Mouse (Mus musculus) fibroblast of lung, adult 2 months (primary cell): ENCODE measurements at regions not wholly inside any gene's neighbourhood (a gene's known extent, or its start where the extent isn't known, plus 50 kb on each side); places are given as distances from the start of the nearest gene placed in this dataset.

Experiments
- DNase-seq: peaks from one replicate; pipeline ENCODE4 v3.0.0-alpha.2; 2011; ENCODE audit warnings: low read depth

DNA sequence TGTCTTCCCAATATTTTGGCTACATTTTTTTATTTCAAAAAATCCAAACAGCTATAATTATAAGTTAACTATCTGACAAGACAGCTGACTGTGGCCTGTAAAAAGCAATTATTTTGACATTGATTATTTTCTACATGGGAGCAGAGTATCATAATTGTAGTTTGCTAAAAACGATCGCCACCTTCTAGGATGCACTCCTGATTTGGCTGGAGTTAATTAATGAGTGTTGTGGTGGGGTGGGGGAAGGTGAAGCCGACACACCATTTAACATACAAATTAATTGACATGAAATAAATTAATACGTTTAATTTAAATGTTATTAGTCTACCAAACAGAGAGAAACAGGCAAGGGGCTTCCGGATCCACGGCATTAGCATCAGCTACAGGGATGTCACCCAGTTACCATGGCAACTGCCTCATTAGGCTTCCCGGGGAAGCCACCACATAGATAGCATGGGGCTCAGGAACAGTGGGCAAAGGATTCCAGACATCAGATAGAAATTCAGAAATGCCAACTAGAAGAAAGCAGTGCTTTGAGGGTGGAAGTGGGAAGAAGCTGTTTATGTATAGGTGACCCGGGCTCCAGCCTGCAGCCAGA, 255.9 kb downstream of the Prdm2 start:
- DNase-seq = no peak

DNA sequence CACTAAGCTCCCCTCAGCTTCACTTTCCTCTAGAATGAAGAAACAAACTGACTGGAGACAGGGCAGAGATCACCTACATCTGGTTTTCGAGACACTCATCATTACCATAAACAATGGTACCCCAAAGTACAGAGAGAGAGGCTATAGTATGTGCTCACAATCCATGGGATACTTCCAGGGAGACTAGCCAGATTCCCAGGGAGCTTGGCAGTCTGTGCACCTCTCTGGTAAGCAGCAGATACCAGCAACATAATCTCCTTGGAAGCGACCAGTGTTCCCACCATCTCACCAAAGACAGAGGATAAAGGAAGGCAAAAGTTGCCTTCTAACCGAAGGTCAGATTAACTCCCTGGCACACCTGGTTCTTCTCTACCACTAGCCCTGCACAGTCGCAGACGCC, 256.4 kb downstream of the Prdm2 start:
- DNase-seq = no peak

DNA sequence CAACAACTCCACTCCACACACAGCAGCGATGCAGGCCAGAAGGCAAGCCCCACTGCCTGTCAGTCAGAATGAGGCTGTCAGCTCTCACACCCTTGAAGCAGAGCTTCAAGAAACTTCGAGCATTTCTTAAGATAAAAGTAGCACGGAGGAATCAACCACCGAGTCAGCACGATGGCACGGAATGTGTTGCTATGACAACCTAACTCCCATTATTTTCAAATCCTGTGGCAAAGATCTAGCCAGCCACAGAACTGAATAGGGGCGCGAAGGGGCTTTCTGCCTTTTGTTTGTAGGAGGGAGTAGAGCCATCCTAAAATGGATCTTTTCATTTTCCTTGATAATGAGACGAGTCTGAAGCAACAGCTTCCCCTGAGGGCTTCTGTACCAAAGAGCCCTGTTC, 259.1 kb downstream of the Prdm2 start:
- no peak for DNase-seq

DNA sequence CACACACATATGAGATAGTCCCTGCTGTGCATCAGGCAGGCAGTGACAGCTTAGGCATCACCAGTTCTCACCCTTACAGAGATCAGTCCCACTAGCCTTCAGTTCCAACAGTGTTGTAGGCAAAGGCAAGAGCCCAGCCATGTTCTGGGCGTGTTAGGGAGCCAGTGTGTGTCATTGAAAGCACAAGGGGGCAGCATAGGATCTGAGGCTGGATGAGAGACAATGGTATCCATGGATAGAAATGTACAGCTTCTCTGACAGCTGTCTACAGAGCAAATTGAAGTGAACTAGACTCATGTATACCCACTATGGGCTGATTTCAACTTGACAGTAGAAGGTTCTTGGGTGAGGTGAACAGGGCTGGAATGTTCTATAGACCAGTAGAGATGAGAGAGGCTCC, 259.9 kb downstream of the Prdm2 start:
- DNase-seq = no peak

DNA sequence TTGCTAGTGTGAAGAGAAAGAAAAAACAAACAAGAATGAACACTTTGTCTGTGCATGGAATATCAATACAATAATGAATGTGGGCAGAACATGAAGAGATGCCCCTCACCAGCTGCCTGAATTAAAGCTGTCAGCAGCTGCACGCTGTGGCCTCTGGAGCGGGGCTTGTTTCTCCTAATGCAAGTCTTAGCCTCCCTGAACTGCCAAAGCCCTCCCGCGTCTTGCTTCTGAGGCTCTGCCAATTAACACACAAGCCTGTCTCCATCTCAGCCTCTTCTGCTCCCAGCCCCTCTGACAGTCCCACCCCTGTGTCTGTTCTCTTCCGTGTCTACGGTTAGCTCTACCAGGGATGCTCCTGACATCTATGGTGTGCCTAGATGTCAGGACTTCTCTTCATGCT, 265.1 kb downstream of the Prdm2 start:
- no peak for DNase-seq

DNA sequence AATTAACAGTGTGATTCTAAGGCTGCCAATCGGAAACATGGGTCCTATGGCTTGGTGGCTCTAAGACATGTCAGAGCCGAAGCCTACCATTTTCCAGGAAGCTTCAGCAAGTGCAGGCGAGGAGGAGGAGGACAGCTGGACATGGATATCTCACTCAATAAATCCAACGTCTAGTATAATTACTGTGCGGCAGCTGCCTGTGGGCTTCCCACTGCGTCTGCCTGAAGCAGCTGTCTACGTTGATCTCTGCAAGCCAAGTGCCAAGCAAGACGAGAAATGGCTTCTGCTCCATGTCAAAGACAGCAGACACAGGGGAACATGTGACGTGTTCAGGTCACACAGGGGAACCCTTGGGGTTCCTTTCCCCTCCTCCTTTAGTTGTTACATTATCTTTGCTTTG, 279.2 kb downstream of the Prdm2 start:
- DNase-seq = no peak

DNA sequence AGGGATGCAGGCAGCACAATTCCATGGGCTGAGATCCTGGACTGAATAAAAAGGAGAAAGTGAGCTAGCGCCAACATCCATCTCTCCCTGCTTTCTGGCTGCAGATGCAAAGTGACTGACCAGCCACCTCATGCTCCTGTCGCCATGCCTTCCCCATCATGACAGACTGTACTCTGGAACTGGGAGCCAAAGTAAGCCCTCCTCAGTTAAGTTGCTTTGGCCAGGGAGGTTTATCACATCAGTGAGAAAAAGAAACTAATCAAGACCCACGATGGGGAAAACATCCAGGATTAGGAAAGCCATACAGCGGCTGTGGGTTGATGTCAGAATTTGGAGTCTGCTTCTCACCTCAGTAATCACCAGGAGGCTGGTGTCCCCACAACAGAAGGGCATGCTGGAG, 283.6 kb downstream of the Prdm2 start:
- no peak for DNase-seq

DNA sequence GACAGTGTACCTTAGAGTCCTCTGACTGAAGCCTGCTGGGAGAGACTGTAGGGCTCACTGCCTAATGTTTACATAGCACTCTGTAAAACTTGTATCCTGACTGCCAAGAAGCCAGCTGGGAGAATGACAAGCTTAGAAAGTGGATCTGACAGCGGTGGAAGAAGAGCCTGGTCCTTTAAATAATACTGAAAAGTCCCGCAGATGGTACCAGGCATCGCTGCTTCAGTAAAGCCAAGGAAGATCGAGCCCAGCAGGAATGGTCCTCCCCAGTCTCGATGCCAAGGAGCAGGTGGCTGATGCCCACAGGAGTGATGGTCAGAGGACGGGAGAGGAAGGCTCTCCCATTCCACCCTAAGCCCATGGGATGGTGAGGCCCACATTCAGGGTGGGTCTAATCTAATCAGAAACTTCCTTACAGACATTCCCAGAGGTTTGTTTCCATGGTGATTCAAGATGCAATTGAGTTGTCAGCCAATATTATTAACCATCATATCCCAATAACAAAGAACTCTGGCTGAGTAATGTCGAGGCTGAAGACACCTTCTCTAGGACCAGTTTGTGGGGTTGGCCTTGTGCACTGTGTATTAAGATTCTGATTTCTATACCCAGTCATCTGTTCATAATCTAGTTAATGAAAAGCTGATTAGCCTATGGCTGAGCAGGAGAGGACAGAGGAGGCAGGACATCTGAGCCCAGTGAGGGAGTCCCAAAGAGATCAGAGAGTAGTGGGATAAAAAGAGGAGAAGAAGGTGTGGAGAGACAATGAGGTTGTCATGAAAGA, 285.3 kb downstream of the Prdm2 start:
- no peak for DNase-seq

DNA sequence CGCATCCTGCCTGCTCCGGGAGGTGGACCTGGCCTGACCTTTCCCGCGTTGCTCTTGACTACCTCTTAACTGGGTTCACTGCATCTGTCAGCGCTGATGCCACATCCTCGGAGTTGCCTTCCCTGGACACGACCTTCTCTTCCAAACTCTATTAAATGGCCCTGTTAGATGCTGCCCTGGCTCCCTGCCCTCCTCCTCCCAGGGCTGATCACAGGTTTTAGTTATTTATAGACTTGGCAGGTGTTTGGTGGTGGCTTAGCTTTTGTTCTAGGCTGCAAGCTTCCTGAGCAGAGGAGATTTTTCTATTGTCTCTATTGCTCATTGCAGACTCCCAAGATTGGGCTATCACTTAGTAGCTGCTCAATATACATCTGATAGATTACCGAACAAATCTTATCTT, 287.7 kb downstream of the Prdm2 start:
- DNase-seq = no peak

DNA sequence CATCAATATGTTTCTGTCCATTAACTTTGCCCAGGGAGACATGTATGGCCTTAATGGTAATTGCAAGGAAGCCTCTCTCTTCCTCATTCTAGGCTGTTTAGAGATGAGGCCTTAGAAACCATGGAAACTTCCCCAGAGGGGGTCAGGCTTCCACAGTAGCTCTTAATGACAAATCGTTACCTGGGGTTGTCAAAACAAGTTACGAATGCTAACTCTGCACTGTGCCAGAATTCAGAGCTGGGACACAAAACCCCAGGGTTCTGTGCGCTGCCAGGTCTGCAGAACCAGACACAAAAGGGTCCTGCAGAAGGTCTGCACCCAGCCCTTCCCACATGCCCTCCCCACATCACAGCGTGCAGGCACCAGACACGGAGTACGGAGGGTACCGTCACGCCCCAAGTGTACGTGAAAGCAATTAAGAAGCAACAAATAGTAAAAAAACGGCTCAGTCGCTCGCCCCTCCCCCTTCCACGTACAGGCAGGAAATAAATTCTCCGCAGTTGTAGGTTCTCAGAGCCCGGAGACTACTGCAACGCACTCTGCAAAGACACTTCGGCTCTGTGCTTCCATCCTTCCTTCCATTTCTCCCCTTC, 303.3 kb downstream of the Prdm2 start:
- DNase-seq = no peak

DNA sequence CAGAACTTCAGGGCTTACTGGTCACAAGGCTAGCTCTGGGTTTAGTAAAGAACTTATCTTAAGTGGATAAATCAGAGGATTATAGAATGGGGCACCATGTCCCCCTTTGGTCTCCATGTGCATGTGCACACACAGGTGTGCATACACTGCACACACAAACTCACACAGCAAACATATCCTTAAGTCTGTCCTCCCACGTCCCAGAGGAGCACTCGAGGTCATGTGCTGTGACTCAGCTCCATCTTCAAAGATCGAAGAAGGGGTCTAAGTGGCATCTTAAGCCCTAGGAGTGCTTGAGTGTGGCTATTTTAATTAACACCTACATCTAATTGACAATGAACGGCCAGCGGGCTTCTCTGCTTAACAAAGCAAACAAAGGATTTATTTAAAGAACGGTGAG, 304.0 kb downstream of the Prdm2 start:
- DNase-seq = no peak

DNA sequence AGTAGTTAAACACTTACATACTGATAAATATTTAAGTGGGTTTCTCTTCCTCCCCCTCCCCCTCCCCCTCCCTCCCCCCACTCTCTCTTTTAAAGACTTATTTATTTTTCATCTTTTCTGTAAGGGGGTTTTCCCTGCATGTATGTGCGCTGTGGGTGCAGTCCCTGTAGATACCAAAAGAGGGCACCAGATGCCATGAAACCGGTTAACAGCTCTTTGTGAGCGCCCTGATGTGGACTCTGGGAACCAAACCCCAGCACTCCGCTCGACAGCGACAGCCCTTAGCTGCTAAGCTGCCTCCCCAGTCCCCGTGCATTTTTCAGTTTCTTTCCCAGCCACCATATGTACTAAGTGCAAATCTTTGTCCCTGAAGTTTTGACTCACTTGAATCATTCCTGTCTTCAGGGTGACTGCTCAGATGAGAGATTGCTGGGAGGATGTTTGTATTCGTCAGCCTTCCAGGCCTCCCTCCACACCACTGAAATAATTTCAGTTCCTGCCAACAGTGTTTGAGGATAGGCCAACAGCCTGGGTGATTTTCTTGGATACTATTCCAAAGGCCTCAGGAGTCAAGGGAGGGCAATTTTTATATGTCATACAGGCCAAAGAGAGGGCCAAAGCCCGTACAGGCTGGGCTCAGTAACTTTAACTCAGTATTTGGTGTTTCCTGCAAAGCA, 309.3 kb downstream of the Prdm2 start:
- no peak for DNase-seq

DNA sequence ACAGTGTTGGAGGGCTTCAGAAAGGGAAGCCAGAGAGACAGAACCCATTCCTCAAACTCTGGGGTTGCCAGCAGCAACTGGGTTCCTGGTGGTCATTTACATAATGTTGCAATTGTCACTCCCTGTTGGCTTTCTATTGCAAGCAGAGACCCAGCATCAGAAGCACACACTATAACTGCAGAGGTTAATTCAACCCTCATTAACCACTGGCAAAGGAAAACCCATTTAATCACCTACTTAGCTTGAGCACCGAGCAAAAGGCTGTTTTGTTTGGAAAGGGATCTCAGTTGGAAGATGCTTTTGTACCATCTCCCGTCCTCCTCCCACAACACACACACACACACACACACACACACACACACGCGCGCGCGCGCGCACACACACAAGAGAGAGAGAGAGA, 312.0 kb downstream of the Prdm2 start:
- DNase-seq = no peak

DNA sequence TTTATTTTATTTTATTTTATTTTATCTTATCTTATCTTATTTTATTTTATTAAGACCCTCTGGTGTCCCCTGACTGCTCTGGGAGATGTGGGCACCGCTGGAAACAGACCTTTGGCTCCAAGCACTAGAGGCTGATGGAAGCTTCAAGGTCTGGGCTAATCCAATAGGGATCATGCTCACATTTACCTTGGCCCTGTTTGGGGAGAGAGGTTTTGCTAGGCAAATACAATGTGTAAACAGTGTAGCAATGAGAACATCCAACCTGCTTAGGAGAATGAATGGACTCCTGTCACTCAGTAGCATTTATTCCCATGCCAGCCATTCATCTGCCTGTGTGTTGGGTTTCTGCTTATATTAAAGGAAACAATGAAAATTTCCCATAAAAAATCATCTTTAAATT, 313.8 kb downstream of the Prdm2 start:
- no peak for DNase-seq

DNA sequence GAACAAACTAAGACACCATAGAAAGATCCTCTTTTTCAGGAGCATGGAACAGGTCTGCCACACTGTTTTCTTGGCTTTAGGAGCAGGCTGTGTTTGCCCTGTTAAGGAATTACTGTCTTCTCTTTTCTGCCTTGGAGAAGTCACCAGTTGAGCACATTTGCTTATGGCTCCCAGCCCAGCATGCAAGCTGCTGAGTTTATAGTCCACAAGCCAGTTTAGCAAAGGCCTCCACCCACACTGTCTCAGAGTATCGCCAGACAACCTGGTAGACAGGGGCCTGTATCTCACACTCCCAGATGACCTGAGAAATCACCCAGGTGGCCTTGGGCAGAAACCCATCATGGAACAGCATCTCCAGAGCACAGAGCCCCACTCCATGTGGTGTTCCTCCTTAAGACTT, 322.1 kb downstream of the Prdm2 start:
- no peak for DNase-seq

DNA sequence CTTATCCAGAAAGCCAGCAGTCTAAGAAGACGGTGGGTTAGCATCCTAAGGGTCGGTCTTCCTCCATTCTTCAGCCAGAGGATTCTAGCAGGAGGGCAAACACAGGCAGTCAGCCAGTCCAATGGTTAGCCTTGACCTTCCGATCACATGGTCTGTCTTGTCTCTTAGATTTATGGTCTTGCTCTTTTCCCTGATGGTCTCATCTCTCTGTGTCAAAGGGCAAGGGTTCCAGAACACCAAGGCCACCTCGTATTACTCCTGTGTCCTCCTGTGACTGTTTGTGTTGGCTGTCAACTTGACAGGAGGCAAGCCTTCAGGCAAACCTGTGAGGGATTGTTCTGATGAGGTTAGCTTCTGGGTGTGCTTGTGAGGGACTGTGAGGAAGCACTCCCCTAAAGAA, 323.9 kb downstream of the Prdm2 start:
- DNase-seq = no peak

DNA sequence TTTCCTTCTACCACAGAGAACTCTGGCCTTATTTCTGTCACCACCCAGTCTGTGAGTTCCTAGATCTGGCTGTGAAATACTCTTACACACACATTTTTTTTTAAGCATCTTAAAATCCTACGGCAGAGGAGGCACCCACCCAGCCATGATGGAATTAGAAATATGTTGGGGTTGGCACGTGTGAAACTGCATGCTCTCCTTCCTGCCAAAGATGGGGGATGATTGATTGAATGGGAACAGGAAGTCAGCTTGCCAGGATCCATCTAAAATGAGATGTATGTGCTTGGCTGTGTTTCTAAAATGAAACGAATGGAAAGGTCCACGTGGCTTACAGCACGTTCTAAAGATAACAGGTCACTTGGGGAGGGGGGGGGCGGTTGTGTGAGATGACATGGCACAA, 324.9 kb downstream of the Prdm2 start:
- no peak for DNase-seq

DNA sequence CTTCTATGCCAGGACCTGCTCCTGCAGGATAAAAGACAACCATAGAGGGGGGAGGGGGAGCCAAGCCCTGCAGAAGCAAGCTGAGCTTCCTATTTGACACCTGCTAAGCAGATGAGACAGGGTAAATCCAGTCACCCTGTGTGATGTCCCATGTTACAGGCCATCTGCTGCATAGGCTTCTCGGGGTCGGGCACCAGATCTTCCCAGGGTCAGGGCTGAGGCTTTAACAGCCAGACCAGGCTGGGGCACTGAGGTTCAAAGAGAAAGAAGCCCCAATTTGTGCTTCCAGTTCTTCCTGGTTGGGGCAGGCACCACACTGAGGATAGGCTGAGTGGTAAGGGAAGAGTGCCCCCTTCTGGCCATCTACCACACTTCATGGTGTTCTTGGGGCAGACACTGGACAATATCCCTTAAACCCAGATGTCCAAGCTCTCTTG, 332.5 kb downstream of the Prdm2 start:
- no peak for DNase-seq

DNA sequence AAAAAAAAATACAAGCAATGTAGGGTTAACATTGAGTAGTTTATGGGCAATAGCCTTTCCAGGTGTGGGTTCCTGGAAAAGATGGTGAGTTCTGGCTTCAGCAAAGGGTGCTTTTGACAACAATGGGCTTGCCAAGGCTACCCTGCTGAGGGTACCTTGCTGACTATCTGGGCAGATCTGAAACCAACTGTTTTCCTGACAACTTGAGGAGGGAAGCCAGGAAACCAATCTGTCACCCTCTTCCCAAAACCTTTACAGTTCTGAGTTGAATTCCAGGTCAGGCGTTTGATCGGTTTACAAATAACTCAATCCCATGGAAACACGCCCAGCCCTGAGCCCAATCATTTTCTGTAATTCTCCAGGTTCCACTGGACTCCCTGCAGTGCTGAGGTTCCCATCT, 336.6 kb downstream of the Prdm2 start:
- no peak for DNase-seq

DNA sequence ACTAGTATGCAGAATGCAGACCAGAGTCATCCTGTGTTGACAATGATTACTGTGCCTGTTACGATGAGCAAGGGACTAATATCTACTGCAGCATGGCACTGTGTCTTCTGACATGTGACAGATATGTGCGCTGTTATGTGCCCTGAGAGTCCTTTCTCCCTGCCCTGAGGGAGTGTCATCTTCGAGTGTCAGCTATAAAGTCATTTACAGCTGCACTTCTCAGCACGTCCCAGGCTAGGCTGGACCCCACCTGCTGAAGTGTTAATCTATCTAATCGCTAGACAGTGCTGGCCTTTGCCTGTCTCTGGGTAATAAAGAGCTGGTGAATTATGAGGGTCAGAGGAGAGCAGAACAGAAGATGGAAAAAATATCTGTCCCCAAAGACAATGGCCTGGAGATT, 337.7 kb downstream of the Prdm2 start:
- DNase-seq = no peak

DNA sequence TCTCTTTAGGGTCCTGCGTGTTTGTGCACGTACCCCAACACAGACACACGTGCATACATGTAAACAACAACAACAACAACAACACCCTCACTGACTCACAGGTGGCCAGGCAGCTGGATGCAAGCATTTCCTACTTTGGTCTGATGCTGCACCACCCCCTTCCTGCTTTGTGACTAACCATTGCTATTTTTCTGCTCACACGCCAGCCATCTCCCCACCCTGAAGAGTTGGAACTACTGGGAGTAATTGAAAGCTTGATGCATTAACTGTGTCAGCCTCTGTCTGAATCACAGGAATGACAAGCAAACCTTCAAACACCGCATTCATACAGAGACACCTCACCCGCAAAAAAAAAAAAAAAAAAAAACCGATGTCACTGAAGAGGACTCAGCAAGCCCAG, 346.5 kb downstream of the Prdm2 start:
- DNase-seq = no peak

DNA sequence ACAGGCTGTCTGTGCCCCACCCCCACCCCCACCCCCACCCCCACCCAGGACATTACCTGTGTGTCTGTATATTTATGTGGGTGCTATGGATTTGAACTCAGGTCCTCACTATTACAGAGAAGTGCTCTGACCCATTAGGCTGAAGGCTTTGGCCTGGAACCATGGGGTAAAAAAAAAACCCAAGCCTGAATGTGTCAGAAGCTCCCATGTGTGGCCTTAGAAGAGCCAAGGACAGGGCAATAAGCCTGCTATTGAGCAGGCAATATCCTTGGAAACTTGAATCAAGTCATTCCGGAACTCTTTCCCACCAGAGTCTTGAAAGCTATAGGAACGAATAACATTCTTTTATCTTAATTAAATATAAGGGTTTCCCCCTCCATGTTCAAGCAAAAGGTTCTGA, 347.2 kb downstream of the Prdm2 start:
- no peak for DNase-seq

DNA sequence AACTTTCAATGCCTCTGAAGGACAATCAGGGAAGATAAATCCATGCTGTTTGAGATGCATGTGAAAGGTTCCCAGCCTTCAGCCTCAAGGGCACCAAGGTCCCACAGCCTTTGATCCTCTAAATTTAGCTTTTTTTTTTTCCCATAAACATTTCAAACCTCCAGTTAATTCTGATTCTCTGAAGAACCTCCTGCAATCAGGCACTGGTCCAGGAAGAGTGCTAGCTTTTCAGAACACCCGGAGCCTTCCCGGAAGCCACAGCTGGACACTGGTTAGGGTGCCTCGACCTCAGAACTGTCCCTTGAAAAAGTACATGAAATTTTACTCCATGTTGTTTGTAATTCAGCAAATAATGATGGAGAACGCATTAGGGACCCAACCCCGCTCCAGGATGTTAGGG, 348.9 kb downstream of the Prdm2 start:
- no peak for DNase-seq
